In genomic region chr4:123394878-123395277, GRCm38 (mm10) we compare ENCODE assay signal across 29 mouse cellular contexts. TPM values are rescaled to one million over a fixed set of nuclear protein-coding genes. Genes with fewer than 3 reads are reported as not detected.
DNase-seq lines count a peak whose midpoint lies in the region; ATAC-seq and TF ChIP-seq lines count a peak whose summit lies in the region.
"Had no signal": no experiment of that assay in that cellular context is flagged by ENCODE, and none has a peak within 500 bp of the region (broad histone marks: within the 10 kb centered on the region; RNA-seq: fewer than 3 reads in every experiment).

No protein-coding gene starts in this region.

- 90% methylated on average over 5 of the region's 5 CpGs for WGBS in midbrain, embryonic 13.5 days
- WGBS in midbrain, postnatal 0 days, result 80% methylated on average over 5 of the region's 5 CpGs

- 0 out of 2 replicates have a peak overlapping the region, but pooled peaks have one; percentile 35 for H3K27ac ChIP-seq in midbrain, embryonic 13.5 days
- H3K27ac ChIP-seq in midbrain, postnatal 0 days (ENCODE audit: low read depth, low read length), result no peak overlapping the region
- H3K27ac ChIP-seq in CH12.LX (ENCODE audit: insufficient read depth, low read depth), result no peak overlapping the region
- H3K27ac ChIP-seq: embryonic facial prominence, embryonic 12.5 days; embryonic facial prominence, embryonic 15.5 days; forebrain, embryonic 12.5 days; heart, adult 2 months; heart, embryonic 10.5 days; heart, embryonic 13.5 days; hindbrain, embryonic 14.5 days; hindbrain, postnatal 0 days had no signal

- H3K9me3 ChIP-seq in midbrain, embryonic 13.5 days, result no peaks in the 10 kb centered on the region
- H3K9me3 ChIP-seq in midbrain, postnatal 0 days (ENCODE audit: low read length), result no peaks in the 10 kb centered on the region
- no peaks in the 10 kb centered on the region for H3K9me3 ChIP-seq in CH12.LX (replicated peaks; ENCODE audit: low read length)
- H3K9me3 ChIP-seq: embryonic facial prominence, embryonic 12.5 days; embryonic facial prominence, embryonic 15.5 days; forebrain, embryonic 12.5 days; G1E; heart, embryonic 13.5 days had no signal

- no peak for TF ChIP-seq RAD21 in CH12.LX (IDR thresholded peaks at IDR 0.05; ENCODE audit: low read depth, low read length)

- H3K27me3 ChIP-seq in midbrain, embryonic 13.5 days, result no peaks in the 10 kb centered on the region
- H3K27me3 ChIP-seq in midbrain, postnatal 0 days (ENCODE audit: insufficient read depth, low read length), result no peaks in the 10 kb centered on the region
- no peaks in the 10 kb centered on the region for H3K27me3 ChIP-seq in CH12.LX (replicated peaks)
- H3K27me3 ChIP-seq: embryonic facial prominence, embryonic 12.5 days; embryonic facial prominence, embryonic 15.5 days; forebrain, embryonic 12.5 days; heart, embryonic 13.5 days had no signal

- TF ChIP-seq CTCF in midbrain, postnatal 0 days (IDR thresholded peaks at IDR 0.05), result no peak
- no peak for TF ChIP-seq CTCF in CH12.LX (conservative IDR thresholded peaks at IDR 0.05 in 1 of 2, IDR thresholded peaks at IDR 0.05 in 1 of 2; ENCODE audit: low read depth in 2 of 2, low read length in 2 of 2)

- no peak overlapping the region for H3K9ac ChIP-seq in midbrain, embryonic 13.5 days (replicated peaks)
- no peak overlapping the region for H3K9ac ChIP-seq in midbrain, postnatal 0 days (replicated peaks; ENCODE audit: low read length, poor library complexity, severe bottlenecking)
- no peak overlapping the region for H3K9ac ChIP-seq in CH12.LX (ENCODE audit: insufficient read depth, low read depth)
- H3K9ac ChIP-seq: embryonic facial prominence, embryonic 12.5 days; embryonic facial prominence, embryonic 15.5 days; forebrain, embryonic 12.5 days; heart, embryonic 13.5 days; hindbrain, embryonic 14.5 days had no signal

- no peaks in the 10 kb centered on the region for H3K79me2 ChIP-seq in CH12.LX (replicated peaks; ENCODE audit: control insufficient read depth, extremely low read depth, insufficient read depth, poor library complexity, severe bottlenecking)

- intact Hi-C loops in heart, postnatal 25 days (cut with DNase I), result loop anchor here (10.0 kb wide), 1 partner anchor 50 kb away; no protein-coding TSS in a partner anchor

- H3K4me3 ChIP-seq in midbrain, embryonic 13.5 days (replicated peaks), result no peak overlapping the region
- H3K4me3 ChIP-seq in midbrain, postnatal 0 days (ENCODE audit: low read depth, low read length), result no peak overlapping the region
- no peak overlapping the region for H3K4me3 ChIP-seq in CH12.LX (replicated peaks in 1 of 3; ENCODE audit: low read depth in 2 of 3, low read length in 2 of 3, poor library complexity in 1 of 3)
- H3K4me3 ChIP-seq: embryonic facial prominence, embryonic 12.5 days; embryonic facial prominence, embryonic 15.5 days; forebrain, embryonic 12.5 days; heart, adult 2 months; heart, embryonic 10.5 days; heart, embryonic 13.5 days had no signal

- no peaks in the 10 kb centered on the region for H3K4me1 ChIP-seq in midbrain, embryonic 13.5 days (replicated peaks)
- no peaks in the 10 kb centered on the region for H3K4me1 ChIP-seq in midbrain, postnatal 0 days (ENCODE audit: insufficient read depth, low read length)
- peaks cover 12 to 57% of the 10 kb centered on the region in 2 experiments for H3K4me1 ChIP-seq in CH12.LX (ENCODE audit: control insufficient read depth in 1 of 2, insufficient read depth in 2 of 2)
- H3K4me1 ChIP-seq: embryonic facial prominence, embryonic 12.5 days; embryonic facial prominence, embryonic 15.5 days; forebrain, embryonic 12.5 days had no signal

- in situ Hi-C loops in CH12.LX (cut with MboI; ENCODE audit: low pct_ligation_motif_present, low pct_unique_long_range_greater_than_20kb, low sequenced_read_pairs), result no loop called here

- peak; percentile 80 for DNase-seq in heart, adult 11 months
- DNase-seq in heart, postnatal 25 days (ENCODE audit: low spot score), result no peak
- DNase-seq in midbrain, postnatal 0 days (ENCODE audit: low spot score), result no peak
- DNase-seq in A20 (ENCODE audit: low read depth, low spot score) (peak; percentile 69), CH12.LX (ENCODE audit: extremely low read depth) (peak; percentile 14)
- DNase-seq in spleen, postnatal 36 days (ENCODE audit: low spot score in 2 of 2), result no peak
- DNase-seq: adrenal gland, adult 2 months; cerebellum, adult 11 months; cerebellum, adult 9-11 months; cerebellum, postnatal 25 days; gastrocnemius, postnatal 25 days; heart, adult 2 months; heart, postnatal 14 days; kidney, adult 11 months had no signal

- no peak overlapping the region for H3K4me2 ChIP-seq in midbrain, embryonic 13.5 days (replicated peaks)
- no peak overlapping the region for H3K4me2 ChIP-seq in midbrain, postnatal 0 days (ENCODE audit: low read depth, low read length, poor library complexity, severe bottlenecking)
- no peak overlapping the region for H3K4me2 ChIP-seq in CH12.LX (ENCODE audit: insufficient read depth, low read depth, poor library complexity, severe bottlenecking)
- H3K4me2 ChIP-seq: embryonic facial prominence, embryonic 12.5 days; embryonic facial prominence, embryonic 15.5 days; forebrain, embryonic 12.5 days; heart, embryonic 13.5 days; hindbrain, embryonic 14.5 days had no signal

- TF ChIP-seq EP300 in CH12.LX (IDR thresholded peaks at IDR 0.05; ENCODE audit: low read length), result no peak

- dilution Hi-C loops in CH12.LX (cut with MboI; ENCODE audit: extremely low pct_ligation_motif_present, extremely low pct_unique_long_range_greater_than_20kb, low sequenced_read_pairs), result no loop called here

- no peak for ATAC-seq in midbrain, embryonic 13.5 days
- ATAC-seq in midbrain, postnatal 0 days (ENCODE audit: low FRiP score), result no peak
- ATAC-seq: forebrain, embryonic 16.5 days; hindbrain, postnatal 0 days; inflammation-experienced regulatory T-cells, adult 6 months had no signal

- no peak for TF ChIP-seq POLR2A in CH12.LX (IDR thresholded peaks at IDR 0.05; ENCODE audit: low read depth, low read length)

- H3K36me3 ChIP-seq in midbrain, embryonic 13.5 days, result peaks cover 83% of the 10 kb centered on the region
- peaks cover 49% of the 10 kb centered on the region for H3K36me3 ChIP-seq in midbrain, postnatal 0 days (ENCODE audit: insufficient read depth, low read length)
- H3K36me3 ChIP-seq in CH12.LX (replicated peaks in 1 of 2; ENCODE audit: control insufficient read depth in 1 of 2, insufficient read depth in 1 of 2, low read length in 1 of 2), result peaks cover 40 to 79% of the 10 kb centered on the region in 2 experiments

TF ChIP-seq in CH12.LX, 34 proteins besides CTCF, POLR2A, EP300 and RAD21:
- no peak for TF ChIP-seq PAX5 (IDR thresholded peaks at IDR 0.05; ENCODE audit: low read length)
- no peak for TF ChIP-seq POLR2AphosphoS2 (IDR thresholded peaks at IDR 0.05; ENCODE audit: low read depth, low read length)
TF ChIP-seq in CH12.LX: peak in this region for 0.

RNA-seq across cellular contexts. Expression of gene Bmp8a, which starts 51.8 kb away (rescaled TPM):
- total RNA-seq in heart, postnatal 25 days (2021), result under 1 TPM in 1 of 2 experiments, not detected in 1; 0.18 TPM
- 0.13 TPM in 1 of 2 replicates, not detected in the other for polyA plus RNA-seq in midbrain, embryonic 13.5 days (2015; fragmentation: Nextera tagmentation; extraction: Ambion mirVana)
- total RNA-seq in midbrain, postnatal 0 days (2014; rRNA removed), result 0.09 and 0.44 TPM in 2 replicates
- polyA plus RNA-seq in midbrain, postnatal 0 days (2015; fragmentation: Nextera tagmentation; extraction: Ambion mirVana), result 0.23 and 0.58 TPM in 2 replicates
- total RNA-seq in CH12.LX (2012; rRNA removed), result 0.68 and 0.71 TPM in 2 replicates
- 0.26 and 0.30 TPM in 2 replicates for total RNA-seq in CH12.LX (2014; rRNA removed)
- 0.76 and 0.86 TPM in 2 replicates for polyA plus RNA-seq in CH12.LX (2012; ENCODE audit: insufficient read length, low read depth)
- total RNA-seq: adrenal gland, postnatal 14 days; adrenal gland, postnatal 4 days; common myeloid progenitor, adult 5-6 weeks; heart, adult 2 months; hematopoietic stem cell, adult 5-6 weeks had no signal
- polyA plus RNA-seq: forebrain, embryonic 12.5 days; heart, adult 2 months; inflammation-experienced regulatory T-cells, adult 6 months had no signal

Comparison
In these comparisons a context has a peak if more than half of its experiments do, and no peak if none do; other contexts are left out.
1. DNase-seq: peak in heart, adult 11 months (single experiment), A20 (single experiment) and CH12.LX (single experiment); none in heart, postnatal 25 days (single experiment), midbrain, postnatal 0 days (single experiment) and spleen, postnatal 36 days (0 of 2).